14 mouse cellular contexts compared by ENCODE assay signal in genomic region chr2:32057360-32057759, GRCm38 (mm10). TPM values are rescaled to one million over a fixed set of nuclear protein-coding genes. Genes with fewer than 3 reads are reported as not detected.
DNase-seq lines count a peak whose midpoint lies in the region; ATAC-seq and TF ChIP-seq lines count a peak whose summit lies in the region.
"Had no signal": no experiment of that assay in that cellular context is flagged by ENCODE, and none has a peak within 500 bp of the region (broad histone marks: within the 10 kb centered on the region; RNA-seq: fewer than 3 reads in every experiment).

No protein-coding gene starts in this region.

- H3K9me3 ChIP-seq in heart, embryonic 14.5 days (ENCODE audit: control insufficient read depth, low read length), result no peaks in the 10 kb centered on the region
- H3K9me3 ChIP-seq in midbrain, embryonic 13.5 days, result no peaks in the 10 kb centered on the region
- H3K9me3 ChIP-seq: intestine, embryonic 15.5 days; midbrain, embryonic 12.5 days had no signal

- intact Hi-C loops in left cerebral cortex, adult 2 months (cut with DNase I), result no loop called here

- DNase-seq in heart, adult 8-10 months (ENCODE audit: low spot score), result no peak
- DNase-seq in thymus, adult 2 months, result peak; percentile 59
- DNase-seq in thymus, postnatal 4 days, result no peak
- DNase-seq in left cerebral cortex, adult 2 months (ENCODE audit: extremely low spot score in 1 of 2, low spot score in 2 of 2), result no peak
- DNase-seq in layer of hippocampus, adult 9-10 months (ENCODE audit: low spot score), result no peak
- DNase-seq: cerebellum, postnatal 25 days; kidney, postnatal 10 days; lung, postnatal 36 days had no signal

- H3K9ac ChIP-seq in heart, embryonic 14.5 days (ENCODE audit: low read length), result peak overlapping the region; percentile 28
- H3K9ac ChIP-seq in midbrain, embryonic 13.5 days (replicated peaks), result no peak overlapping the region
- H3K9ac ChIP-seq: intestine, embryonic 15.5 days; midbrain, embryonic 12.5 days had no signal

- ATAC-seq in heart, embryonic 14.5 days (ENCODE audit: insufficient number of reproducible peaks, insufficient read depth, low FRiP score, low read depth), result no peak
- ATAC-seq in inflammation-experienced regulatory T-cells, adult 6 months, result peak; percentile 69
- no peak for ATAC-seq in midbrain, embryonic 13.5 days
- ATAC-seq: forebrain, embryonic 16.5 days; intestine, embryonic 15.5 days had no signal

- H3K36me3 ChIP-seq in heart, embryonic 14.5 days (ENCODE audit: control insufficient read depth, insufficient read depth, low read length), result peaks cover 7% of the 10 kb centered on the region
- H3K36me3 ChIP-seq in thymus, adult 2 months (ENCODE audit: control insufficient read depth, insufficient read depth, low read length), result no peaks in the 10 kb centered on the region
- H3K36me3 ChIP-seq in midbrain, embryonic 13.5 days, result peaks cover 11% of the 10 kb centered on the region

- TF ChIP-seq POLR2A in thymus, adult 2 months (IDR thresholded peaks at IDR 0.05; ENCODE audit: control insufficient read depth, extremely low read depth, insufficient read depth, low read length, poor library complexity), result 0 out of 2 replicates have a peak, but pooled peaks have one; percentile 21

- WGBS in heart, embryonic 14.5 days, result 48% methylated on average over 2 of the region's 2 CpGs
- 17% methylated on average over 2 of the region's 2 CpGs for WGBS in thymus, adult 2 months
- whole genome bisulfite sequencing in midbrain, embryonic 13.5 days, result 87% methylated on average over 2 of the region's 2 CpGs

- no peak for TF ChIP-seq CTCF in thymus, adult 2 months (IDR thresholded peaks at IDR 0.05; ENCODE audit: borderline replicate concordance, control insufficient read depth, extremely low read depth, insufficient read depth, low read length, poor library complexity)
- no peak for TF ChIP-seq CTCF in left cerebral cortex, adult 2 months (IDR thresholded peaks at IDR 0.05)

- H3K4me1 ChIP-seq in heart, embryonic 14.5 days (ENCODE audit: control insufficient read depth in 2 of 2, insufficient read depth in 2 of 2, low read length in 2 of 2), result peaks cover 47 to 69% of the 10 kb centered on the region in 2 experiments
- H3K4me1 ChIP-seq in thymus, adult 2 months (replicated peaks; ENCODE audit: control insufficient read depth, insufficient read depth, low read length), result peaks cover 82% of the 10 kb centered on the region
- H3K4me1 ChIP-seq in midbrain, embryonic 13.5 days (replicated peaks), result 0 out of 2 replicates have a peak, but pooled peaks cover 3% of the 10 kb centered on the region
- H3K4me1 ChIP-seq: intestine, embryonic 15.5 days had no signal

- no peak overlapping the region for H3K4me2 ChIP-seq in heart, embryonic 14.5 days (ENCODE audit: low read length)
- no peak overlapping the region for H3K4me2 ChIP-seq in midbrain, embryonic 13.5 days (replicated peaks)
- H3K4me2 ChIP-seq: intestine, embryonic 15.5 days; midbrain, embryonic 12.5 days had no signal

- H3K27ac ChIP-seq in heart, embryonic 14.5 days (replicated peaks in 1 of 2; ENCODE audit: control insufficient read depth in 1 of 2, insufficient read depth in 1 of 2, low read depth in 2 of 2, low read length in 2 of 2), result peak overlapping the region; percentile 90 to 92
- H3K27ac ChIP-seq in thymus, adult 2 months (ENCODE audit: control insufficient read depth, insufficient read depth, low read length), result peak overlapping the region; percentile 99
- H3K27ac ChIP-seq in midbrain, embryonic 13.5 days, result no peak overlapping the region
- no peak overlapping the region for H3K27ac ChIP-seq in left cerebral cortex, adult 2 months
- H3K27ac ChIP-seq: intestine, embryonic 15.5 days; midbrain, embryonic 12.5 days had no signal

- H3K4me3 ChIP-seq in heart, embryonic 14.5 days (ENCODE audit: control insufficient read depth in 1 of 2, insufficient read depth in 1 of 2, low read depth in 1 of 2, low read length in 2 of 2), result no peak overlapping the region
- peak overlapping the region; percentile 23 for H3K4me3 ChIP-seq in thymus, adult 2 months (ENCODE audit: control insufficient read depth, insufficient read depth, low read length)
- H3K4me3 ChIP-seq in midbrain, embryonic 13.5 days (replicated peaks), result no peak overlapping the region
- H3K4me3 ChIP-seq in left cerebral cortex, adult 2 months, result no peak overlapping the region
- H3K4me3 ChIP-seq: intestine, embryonic 15.5 days; midbrain, embryonic 12.5 days had no signal

- H3K27me3 ChIP-seq in heart, embryonic 14.5 days (ENCODE audit: control insufficient read depth, insufficient read depth, low read length), result no peaks in the 10 kb centered on the region
- H3K27me3 ChIP-seq in thymus, adult 2 months (ENCODE audit: control insufficient read depth, insufficient read depth, low read length), result no peaks in the 10 kb centered on the region
- H3K27me3 ChIP-seq in midbrain, embryonic 13.5 days, result peaks cover 31% of the 10 kb centered on the region
- H3K27me3 ChIP-seq: intestine, embryonic 15.5 days had no signal

RNA-seq across cellular contexts. Expression of gene Fam78a, which starts 27.3 kb away (rescaled TPM):
- polyA plus RNA-seq in heart, embryonic 14.5 days (2014; fragmentation: Nextera tagmentation; extraction: Ambion mirVana), result 29.0 and 33.7 TPM in 2 replicates
- 10 to 100 TPM; 12.7 to 26.1 (median 16.3) TPM for total RNA-seq in heart, adult 8-10 months (2022)
- 189 and 210 TPM in 2 replicates for polyA plus RNA-seq in thymus, adult 2 months (2012; rRNA removed)
- 10 to 100 TPM; 21.3 to 26.7 (median 22.5) TPM for polyA plus RNA-seq in inflammation-experienced regulatory T-cells, adult 6 months (2017; shearing (Covaris generic))
- polyA plus RNA-seq in midbrain, embryonic 13.5 days (2015; fragmentation: Nextera tagmentation; extraction: Ambion mirVana), result 0.38 and 0.44 TPM in 2 replicates
- total RNA-seq in left cerebral cortex, adult 2 months (2021), result 1 to 10 TPM; 9.0 to 9.7 TPM

RNA-seq across cellular contexts. Expression of gene Plpp7, which starts 38.0 kb away (rescaled TPM):
- 13.3 and 13.6 TPM in 2 replicates for polyA plus RNA-seq in heart, embryonic 14.5 days (2014; fragmentation: Nextera tagmentation; extraction: Ambion mirVana)
- 10 to 100 TPM; 34.7 to 48.9 (median 42.6) TPM for total RNA-seq in heart, adult 8-10 months (2022)
- 2.9 and 7.7 TPM in 2 replicates for polyA plus RNA-seq in thymus, adult 2 months (2012; rRNA removed)
- not detected for polyA plus RNA-seq in inflammation-experienced regulatory T-cells, adult 6 months (2017; shearing (Covaris generic))
- 16.6 and 19.1 TPM in 2 replicates for polyA plus RNA-seq in midbrain, embryonic 13.5 days (2015; fragmentation: Nextera tagmentation; extraction: Ambion mirVana)
- 10 to 100 TPM; 26.8 to 29.3 TPM for total RNA-seq in left cerebral cortex, adult 2 months (2021)

Comparison
In these comparisons a context has a peak if more than half of its experiments do, and no peak if none do; other contexts are left out.
1. H3K27ac ChIP-seq: peak in heart, embryonic 14.5 days (2 of 2) and thymus, adult 2 months (single experiment); none in midbrain, embryonic 13.5 days (single experiment) and left cerebral cortex, adult 2 months (single experiment).
2. RNA of gene Fam78a, which starts 27.3 kb away (polyA plus RNA-seq): 189 to 210 TPM in thymus, adult 2 months, 29.0 to 33.7 TPM in heart, embryonic 14.5 days and 21.3 to 26.7 TPM in inflammation-experienced regulatory T-cells, adult 6 months; 0.38 to 0.44 TPM in midbrain, embryonic 13.5 days; every median in the first group is over 10 times any median in the second.